Mouse (Mus musculus): ENCODE data around the gene Rhcg. TPM values are rescaled to one million over a fixed set of nuclear protein-coding genes. Genes with fewer than 3 reads are reported as not detected.

Gene Rhcg
- polyA plus RNA-seq, 1 experiment from 2014 or later = 0.08 TPM

- WGBS = 66% methylated on average over 17 of the region's 19 CpGs
- DNase-seq (ENCODE audit: low spot score) = no peak
- H3K4me1 ChIP-seq (replicated peaks; ENCODE audit: control insufficient read depth, insufficient read depth, low read length) = no peaks in the 10 kb centered on the region
- no peak for ATAC-seq (replicated peaks; ENCODE audit: low FRiP score, low TSS enrichment, low read depth)
- H3K36me3 ChIP-seq (ENCODE audit: control insufficient read depth, insufficient read depth, low read length) = no peaks in the 10 kb centered on the region
- no peaks in the 10 kb centered on the region for H3K9me3 ChIP-seq (ENCODE audit: control insufficient read depth, low read length)
- peaks cover 29% of the 10 kb centered on the region for H3K27me3 ChIP-seq (replicated peaks; ENCODE audit: control insufficient read depth, insufficient read depth, low read length)
- no peak overlapping the region for H3K4me3 ChIP-seq (ENCODE audit: low read depth, low read length)
- H3K4me2 ChIP-seq (ENCODE audit: low read length) = no peak overlapping the region
- no peak overlapping the region for H3K9ac ChIP-seq (ENCODE audit: low read length)
- no peak overlapping the region for H3K27ac ChIP-seq (ENCODE audit: low read depth)
These were observed 45.2 kb downstream of the Rhcg start for GRCm38 (mm10) chr7:79572191-79572818.

- H3K36me3 ChIP-seq (ENCODE audit: control insufficient read depth, insufficient read depth, low read length) = no peaks in the 10 kb centered on the region
- no peak overlapping the region for H3K27ac ChIP-seq (ENCODE audit: low read depth)
- no peak overlapping the region for H3K9ac ChIP-seq (ENCODE audit: low read length)
- H3K4me1 ChIP-seq (replicated peaks; ENCODE audit: control insufficient read depth, insufficient read depth, low read length) = no peaks in the 10 kb centered on the region
- H3K9me3 ChIP-seq (ENCODE audit: control insufficient read depth, low read length) = no peaks in the 10 kb centered on the region
- DNase-seq (ENCODE audit: low spot score) (peak; percentile 49), ATAC-seq (replicated peaks; ENCODE audit: low FRiP score, low TSS enrichment, low read depth) (no peak)
- WGBS = 61% methylated on average over 4 of the region's 4 CpGs
- peaks cover 14% of the 10 kb centered on the region for H3K27me3 ChIP-seq (replicated peaks; ENCODE audit: control insufficient read depth, insufficient read depth, low read length)
- H3K4me3 ChIP-seq (ENCODE audit: low read depth, low read length) = no peak overlapping the region
- no peak overlapping the region for H3K4me2 ChIP-seq (ENCODE audit: low read length)
These were observed 48.4 kb downstream of the Rhcg start for GRCm38 (mm10) chr7:79568937-79569535.

- no peak overlapping the region for H3K4me2 ChIP-seq (ENCODE audit: low read length)
- ATAC-seq (replicated peaks; ENCODE audit: low FRiP score, low TSS enrichment, low read depth) = no peak
- H3K4me3 ChIP-seq (ENCODE audit: low read depth, low read length) = no peak overlapping the region
- DNase-seq (ENCODE audit: low spot score) = peak; percentile 45
- peaks cover 17% of the 10 kb centered on the region for H3K27me3 ChIP-seq (replicated peaks; ENCODE audit: control insufficient read depth, insufficient read depth, low read length)
- H3K9me3 ChIP-seq (ENCODE audit: control insufficient read depth, low read length) = no peaks in the 10 kb centered on the region
- WGBS = 64% methylated on average over 6 of the region's 6 CpGs
- no peak overlapping the region for H3K9ac ChIP-seq (ENCODE audit: low read length)
- no peaks in the 10 kb centered on the region for H3K36me3 ChIP-seq (ENCODE audit: control insufficient read depth, insufficient read depth, low read length)
- H3K27ac ChIP-seq (ENCODE audit: low read depth) = no peak overlapping the region
- no peaks in the 10 kb centered on the region for H3K4me1 ChIP-seq (replicated peaks; ENCODE audit: control insufficient read depth, insufficient read depth, low read length)
These were observed 49.2 kb downstream of the Rhcg start for GRCm38 (mm10) chr7:79568212-79568611.

DNA sequence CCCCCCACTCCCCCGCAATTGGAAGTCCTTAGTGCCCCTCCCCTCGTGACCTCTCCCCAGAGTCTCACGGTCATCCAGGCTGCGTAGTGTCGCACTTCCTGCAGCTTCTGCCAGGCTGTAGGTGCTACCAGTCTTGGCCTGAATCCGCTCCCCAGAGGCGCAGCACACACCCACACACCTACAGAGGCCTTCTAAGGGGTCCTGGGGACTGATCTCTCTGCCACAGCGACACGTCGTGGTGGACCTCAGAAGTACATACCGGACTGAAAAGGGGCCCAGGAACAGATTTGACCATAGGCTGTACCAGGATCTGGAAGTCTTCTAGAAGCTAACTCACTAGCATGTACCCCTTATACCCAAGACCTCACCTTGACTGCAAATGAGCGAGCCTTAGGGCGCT lies 53.8 kb downstream of the Rhcg start:
- peaks cover 43% of the 10 kb centered on the region for H3K27me3 ChIP-seq (replicated peaks; ENCODE audit: control insufficient read depth, insufficient read depth, low read length)
- no peaks in the 10 kb centered on the region for H3K9me3 ChIP-seq (ENCODE audit: control insufficient read depth, low read length)
- no peak overlapping the region for H3K27ac ChIP-seq (ENCODE audit: low read depth)
- ATAC-seq (replicated peaks; ENCODE audit: low FRiP score, low TSS enrichment, low read depth) (no peak), DNase-seq (ENCODE audit: low spot score) (peak; percentile 64)
- H3K4me2 ChIP-seq (ENCODE audit: low read length) = no peak overlapping the region
- H3K9ac ChIP-seq (ENCODE audit: low read length) = no peak overlapping the region
- H3K4me1 ChIP-seq (replicated peaks; ENCODE audit: control insufficient read depth, insufficient read depth, low read length) = no peaks in the 10 kb centered on the region
- WGBS = 22% methylated on average over 13 of the region's 13 CpGs
- no peaks in the 10 kb centered on the region for H3K36me3 ChIP-seq (ENCODE audit: control insufficient read depth, insufficient read depth, low read length)
- H3K4me3 ChIP-seq (ENCODE audit: low read depth, low read length) = no peak overlapping the region

GRCm38 (mm10) chr7:79562385-79562784 lies 55.1 kb downstream of the Rhcg start:
- DNase-seq (ENCODE audit: low spot score) (no peak), ATAC-seq (replicated peaks; ENCODE audit: low FRiP score, low TSS enrichment, low read depth) (no peak)
- WGBS = 38% methylated on average over 5 of the region's 5 CpGs
- Histone ChIP-seq H3K4me1 (replicated peaks; ENCODE audit: control insufficient read depth, insufficient read depth, low read length) (no peaks in the 10 kb centered on the region), H3K36me3 (ENCODE audit: control insufficient read depth, insufficient read depth, low read length) (no peaks in the 10 kb centered on the region), H3K4me2 (ENCODE audit: low read length) (no peak overlapping the region), H3K9me3 (ENCODE audit: control insufficient read depth, low read length) (no peaks in the 10 kb centered on the region), H3K4me3 (ENCODE audit: low read depth, low read length) (no peak overlapping the region), H3K9ac (ENCODE audit: low read length) (no peak overlapping the region), H3K27me3 (replicated peaks; ENCODE audit: control insufficient read depth, insufficient read depth, low read length) (peaks cover 54% of the 10 kb centered on the region), H3K27ac (ENCODE audit: low read depth) (no peak overlapping the region)

- Histone ChIP-seq H3K4me1 (replicated peaks; ENCODE audit: control insufficient read depth, insufficient read depth, low read length) (no peaks in the 10 kb centered on the region), H3K9ac (ENCODE audit: low read length) (no peak overlapping the region), H3K27ac (ENCODE audit: low read depth) (no peak overlapping the region), H3K4me2 (ENCODE audit: low read length) (no peak overlapping the region), H3K27me3 (replicated peaks; ENCODE audit: control insufficient read depth, insufficient read depth, low read length) (peaks cover 77% of the 10 kb centered on the region), H3K36me3 (ENCODE audit: control insufficient read depth, insufficient read depth, low read length) (no peaks in the 10 kb centered on the region), H3K4me3 (ENCODE audit: low read depth, low read length) (no peak overlapping the region), H3K9me3 (ENCODE audit: control insufficient read depth, low read length) (no peaks in the 10 kb centered on the region)
- 81% methylated on average over 1 of the region's 1 CpGs for WGBS
- no peak for ATAC-seq (replicated peaks; ENCODE audit: low FRiP score, low TSS enrichment, low read depth)
- DNase-seq (ENCODE audit: low spot score) = no peak
These were observed 58.8 kb downstream of the Rhcg start for GRCm38 (mm10) chr7:79558698-79559097.

DNA sequence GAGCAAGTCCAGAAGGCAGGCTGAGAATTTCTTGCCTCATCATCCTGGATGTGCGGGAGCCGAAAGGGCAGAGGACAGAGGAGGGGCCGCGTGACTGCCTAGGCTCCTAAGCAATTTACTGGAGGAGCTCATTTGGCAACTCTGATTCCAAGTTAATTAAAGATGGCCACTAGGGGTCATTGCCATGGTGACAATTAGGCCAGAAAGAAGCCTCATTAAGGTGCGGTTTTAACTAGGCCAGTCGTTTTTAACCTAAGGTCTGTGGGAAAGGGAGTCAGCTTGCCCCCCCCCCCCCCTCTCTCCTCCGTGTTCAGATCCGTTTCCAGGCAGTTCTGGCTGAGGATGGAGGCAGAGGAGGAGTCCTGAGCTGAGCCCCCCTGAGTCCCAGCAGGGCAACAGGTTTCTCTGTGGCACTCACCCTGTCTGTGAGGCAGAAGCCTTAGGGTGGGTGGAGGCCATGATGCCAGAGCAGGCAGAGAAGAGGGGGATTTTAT lies 59.7 kb downstream of the Rhcg start:
- Histone ChIP-seq H3K27me3 (replicated peaks; ENCODE audit: control insufficient read depth, insufficient read depth, low read length) (peaks cover 82% of the 10 kb centered on the region), H3K4me3 (ENCODE audit: low read depth, low read length) (no peak overlapping the region), H3K9ac (ENCODE audit: low read length) (no peak overlapping the region), H3K9me3 (ENCODE audit: control insufficient read depth, low read length) (no peaks in the 10 kb centered on the region), H3K36me3 (ENCODE audit: control insufficient read depth, insufficient read depth, low read length) (no peaks in the 10 kb centered on the region), H3K4me2 (ENCODE audit: low read length) (no peak overlapping the region), H3K27ac (ENCODE audit: low read depth) (no peak overlapping the region), H3K4me1 (replicated peaks; ENCODE audit: control insufficient read depth, insufficient read depth, low read length) (no peaks in the 10 kb centered on the region)
- WGBS = 19% methylated on average over 8 of the region's 8 CpGs
- DNase-seq (ENCODE audit: low spot score) (no peak), ATAC-seq (replicated peaks; ENCODE audit: low FRiP score, low TSS enrichment, low read depth) (no peak)

DNA sequence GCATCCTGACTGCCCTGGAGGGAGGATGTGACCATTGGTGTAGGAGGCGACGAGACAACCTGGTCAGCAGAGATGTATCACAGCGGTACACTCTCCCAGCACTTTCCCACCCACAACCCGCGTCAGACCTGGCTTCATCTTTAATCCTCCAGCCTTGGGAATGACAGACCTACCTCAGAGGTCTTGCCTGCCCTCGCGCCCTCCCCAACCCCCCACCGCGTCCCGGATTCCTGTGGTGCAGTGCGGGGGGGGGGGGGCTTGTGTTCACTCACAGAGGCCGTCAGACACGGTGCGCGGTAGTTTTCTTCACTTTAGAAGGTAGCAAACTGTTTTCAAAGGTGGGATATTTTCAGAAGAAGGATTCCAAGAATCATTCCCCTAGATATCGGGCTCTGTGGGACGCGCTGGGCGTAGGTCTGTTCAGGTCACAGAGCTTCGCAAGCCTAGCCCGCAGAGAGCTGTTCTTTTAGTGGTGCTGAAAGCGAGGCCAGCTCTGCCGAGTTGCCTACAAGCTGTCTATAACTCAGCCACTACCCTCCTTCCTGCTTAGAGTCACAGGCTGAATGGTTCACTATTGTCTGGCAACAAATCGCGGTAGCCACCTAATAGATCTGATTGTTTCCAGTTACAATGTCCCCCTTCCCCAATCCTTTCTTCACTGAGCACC lies 62.0 kb downstream of the Rhcg start:
- H3K36me3 ChIP-seq (ENCODE audit: control insufficient read depth, insufficient read depth, low read length) = no peaks in the 10 kb centered on the region
- 1% methylated on average over 25 of the region's 25 CpGs for WGBS
- peak; percentile 80 for DNase-seq (ENCODE audit: low spot score)

More for the DNA sequence above, 62.0 kb downstream of the Rhcg start:
- Histone ChIP-seq H3K9me3 (ENCODE audit: control insufficient read depth, low read length) (no peaks in the 10 kb centered on the region), H3K4me1 (replicated peaks; ENCODE audit: control insufficient read depth, insufficient read depth, low read length) (no peaks in the 10 kb centered on the region), H3K4me3 (ENCODE audit: low read depth, low read length) (no peak overlapping the region), H3K4me2 (ENCODE audit: low read length) (no peak overlapping the region), H3K9ac (ENCODE audit: low read length) (no peak overlapping the region), H3K27ac (ENCODE audit: low read depth) (no peak overlapping the region), H3K27me3 (replicated peaks; ENCODE audit: control insufficient read depth, insufficient read depth, low read length) (peaks cover 91% of the 10 kb centered on the region)
- no peak for ATAC-seq (replicated peaks; ENCODE audit: low FRiP score, low TSS enrichment, low read depth)
